Mouse (Mus musculus): Measurements from ENCODE around the gene Gm17087. TPM values are rescaled to one million over a fixed set of nuclear protein-coding genes. Genes with fewer than 3 reads are reported as not detected.

The Gm17087 gene
- polyA plus RNA-seq, 1 experiment from 2014 or later = not detected

DNA sequence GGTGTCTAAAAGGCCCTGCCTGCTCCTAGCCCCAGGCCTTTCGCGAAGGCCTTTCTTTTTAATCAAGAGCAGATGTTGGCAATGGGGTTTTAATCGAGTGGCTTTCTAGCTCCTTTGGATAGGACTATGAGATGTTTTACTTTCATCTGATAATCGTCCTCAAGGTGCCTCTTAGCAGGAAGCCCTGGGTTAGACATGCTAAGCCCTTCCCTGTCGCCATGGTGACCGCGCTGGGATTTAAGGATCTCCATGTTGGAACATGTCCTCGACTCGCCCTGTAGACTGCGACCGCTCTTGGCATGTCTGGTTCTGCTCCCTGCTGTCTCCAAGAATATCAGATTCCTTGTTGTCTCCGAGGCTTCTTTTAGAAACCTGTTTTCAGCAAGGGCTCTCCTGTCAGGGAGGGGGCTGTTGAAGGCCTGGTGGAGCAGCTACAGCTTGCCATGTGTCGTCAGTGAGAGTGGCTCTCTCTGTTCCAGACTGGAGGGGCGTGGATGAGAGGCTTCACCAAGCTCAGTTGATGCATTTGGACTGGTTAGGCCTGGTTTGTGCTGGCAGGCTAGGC is 24.7 kb downstream of the Gm17087 start:
- ATAC-seq (ENCODE audit: insufficient read depth) = no peak
- Histone ChIP-seq H3K4me2 (no peak overlapping the region), H3K9me3 (replicated peaks) (no peaks in the 10 kb centered on the region), H3K4me1 (replicated peaks) (no peaks in the 10 kb centered on the region), H3K36me3 (replicated peaks) (no peaks in the 10 kb centered on the region), H3K9ac (no peak overlapping the region), H3K27me3 (no peaks in the 10 kb centered on the region; the same call in 1 of the 2 replicates), H3K4me3 (replicated peaks) (no peak overlapping the region), H3K27ac (replicated peaks) (no peak overlapping the region)
- 70% methylated on average over 14 of the region's 14 CpGs for WGBS (ENCODE audit: insufficient replicate concordance)

DNA sequence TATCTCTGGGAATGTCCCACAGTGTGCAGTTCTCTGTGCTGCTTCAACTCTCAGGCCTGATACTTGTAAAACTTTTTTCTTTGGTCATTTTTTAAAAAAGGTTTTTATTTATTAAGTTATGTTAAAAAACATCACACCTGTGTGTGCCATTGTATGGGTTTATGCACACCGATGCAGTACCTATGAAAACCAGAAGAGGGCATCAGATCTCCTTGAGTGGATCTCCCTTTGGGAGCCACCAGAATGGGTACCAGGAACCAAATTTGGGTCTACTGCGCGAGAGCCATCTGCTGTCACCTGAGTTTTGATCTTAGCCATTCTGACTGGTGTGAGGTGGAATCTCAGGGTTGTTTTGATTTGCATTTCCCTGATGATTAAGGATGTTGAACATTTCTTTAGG is 28.6 kb downstream of the Gm17087 start:
- no peaks in the 10 kb centered on the region for H3K36me3 ChIP-seq (replicated peaks)
- no peak for ATAC-seq (ENCODE audit: insufficient read depth)

DNA sequence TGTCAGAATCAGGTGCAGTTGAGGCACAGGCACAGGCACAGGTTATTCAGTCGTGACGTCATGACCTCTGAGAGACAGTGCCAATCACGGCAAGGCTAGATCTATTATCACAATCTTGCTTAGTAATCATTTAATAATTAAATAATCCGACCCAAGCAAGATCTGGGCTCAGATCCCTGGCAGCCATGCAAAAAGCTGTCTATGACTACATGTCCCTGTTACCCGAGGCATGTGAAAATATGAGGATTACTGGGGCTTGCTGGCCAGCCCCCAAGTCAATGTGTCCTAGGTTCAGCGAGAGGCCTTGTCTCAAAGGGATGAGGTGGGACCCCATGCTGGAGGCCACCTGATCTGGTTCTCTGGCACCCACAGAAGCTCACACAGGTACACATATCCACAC is 30.2 kb downstream of the Gm17087 start:
- no peaks in the 10 kb centered on the region for H3K9me3 ChIP-seq (replicated peaks)
- H3K4me1 ChIP-seq (replicated peaks) = no peaks in the 10 kb centered on the region
- H3K27ac ChIP-seq (replicated peaks) = no peak overlapping the region
- WGBS (ENCODE audit: insufficient replicate concordance) = 61% methylated on average over 6 of the region's 6 CpGs
- H3K9ac ChIP-seq = no peak overlapping the region
- no peaks in the 10 kb centered on the region; the same call in 1 of the 2 replicates for H3K27me3 ChIP-seq
- no peak overlapping the region for H3K4me3 ChIP-seq (replicated peaks)
- H3K4me2 ChIP-seq = no peak overlapping the region
- no peak for ATAC-seq (ENCODE audit: insufficient read depth)
- H3K36me3 ChIP-seq (replicated peaks) = no peaks in the 10 kb centered on the region

More for the DNA sequence above, 28.6 kb downstream of the Gm17087 start:
- Histone ChIP-seq H3K9me3 (replicated peaks) (no peaks in the 10 kb centered on the region), H3K9ac (no peak overlapping the region), H3K27me3 (no peaks in the 10 kb centered on the region), H3K4me3 (replicated peaks) (no peak overlapping the region), H3K4me1 (replicated peaks) (no peaks in the 10 kb centered on the region), H3K4me2 (no peak overlapping the region), H3K27ac (replicated peaks) (no peak overlapping the region)
- 53% methylated on average over 3 of the region's 3 CpGs for WGBS (ENCODE audit: insufficient replicate concordance)

GRCm38 (mm10) chr17:8533828-8534227 is 32.9 kb downstream of the Gm17087 start:
- H3K9ac ChIP-seq = no peak overlapping the region
- no peak for ATAC-seq (ENCODE audit: insufficient read depth)
- H3K4me1 ChIP-seq (replicated peaks) = no peaks in the 10 kb centered on the region
- no peaks in the 10 kb centered on the region for H3K9me3 ChIP-seq (replicated peaks)
- H3K4me2 ChIP-seq = no peak overlapping the region
- 26% methylated on average over 3 of the region's 3 CpGs for WGBS (ENCODE audit: insufficient replicate concordance)
- no peaks in the 10 kb centered on the region; the same call in 1 of the 2 replicates for H3K27me3 ChIP-seq
- no peak overlapping the region for H3K4me3 ChIP-seq (replicated peaks)
- no peaks in the 10 kb centered on the region for H3K36me3 ChIP-seq (replicated peaks)
- no peak overlapping the region for H3K27ac ChIP-seq (replicated peaks)

GRCm38 (mm10) chr17:8532609-8533008 is 34.1 kb downstream of the Gm17087 start:
- no peaks in the 10 kb centered on the region for H3K9me3 ChIP-seq (replicated peaks)
- H3K36me3 ChIP-seq (replicated peaks) = no peaks in the 10 kb centered on the region
- 59% methylated on average over 4 of the region's 4 CpGs for WGBS (ENCODE audit: insufficient replicate concordance)

DNA sequence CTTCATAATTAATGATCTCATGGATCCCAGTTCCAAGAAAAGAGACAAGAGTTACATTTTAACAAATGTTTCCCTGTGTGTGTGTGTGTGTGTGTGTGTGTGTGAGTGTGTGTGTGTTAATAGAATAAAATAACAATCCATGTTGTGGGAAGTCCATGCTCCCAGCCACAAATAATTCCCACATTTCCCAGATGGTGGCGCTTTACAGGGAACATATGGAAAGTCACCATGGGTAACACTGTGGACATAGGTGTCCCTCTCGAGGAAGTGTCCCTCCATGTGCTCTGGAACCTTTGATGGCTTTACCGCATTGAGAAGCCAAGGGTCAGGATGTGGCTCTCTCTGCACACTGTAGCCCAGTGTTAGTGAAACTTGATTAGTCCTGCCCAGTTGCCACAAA is 38.1 kb downstream of the Gm17087 start:
- H3K27ac ChIP-seq (replicated peaks) = no peak overlapping the region
- ATAC-seq (ENCODE audit: insufficient read depth) = no peak
- 47% methylated on average over 3 of the region's 3 CpGs for WGBS (ENCODE audit: insufficient replicate concordance)
- H3K4me1 ChIP-seq (replicated peaks) = no peaks in the 10 kb centered on the region
- H3K36me3 ChIP-seq (replicated peaks) = no peaks in the 10 kb centered on the region
- no peak overlapping the region for H3K9ac ChIP-seq
- no peak overlapping the region for H3K4me3 ChIP-seq (replicated peaks)
- no peaks in the 10 kb centered on the region for H3K9me3 ChIP-seq (replicated peaks)
- no peak overlapping the region for H3K4me2 ChIP-seq
- H3K27me3 ChIP-seq = peaks cover 47% of the 10 kb centered on the region

More at GRCm38 (mm10) chr17:8532609-8533008, 34.1 kb downstream of the Gm17087 start:
- H3K4me1 ChIP-seq (replicated peaks) = no peaks in the 10 kb centered on the region
- H3K4me2 ChIP-seq = no peak overlapping the region
- H3K4me3 ChIP-seq (replicated peaks) = no peak overlapping the region
- H3K27ac ChIP-seq (replicated peaks) = no peak overlapping the region
- H3K9ac ChIP-seq = no peak overlapping the region
- no peak for ATAC-seq (ENCODE audit: insufficient read depth)
- H3K27me3 ChIP-seq = peaks cover 7% of the 10 kb centered on the region

DNA sequence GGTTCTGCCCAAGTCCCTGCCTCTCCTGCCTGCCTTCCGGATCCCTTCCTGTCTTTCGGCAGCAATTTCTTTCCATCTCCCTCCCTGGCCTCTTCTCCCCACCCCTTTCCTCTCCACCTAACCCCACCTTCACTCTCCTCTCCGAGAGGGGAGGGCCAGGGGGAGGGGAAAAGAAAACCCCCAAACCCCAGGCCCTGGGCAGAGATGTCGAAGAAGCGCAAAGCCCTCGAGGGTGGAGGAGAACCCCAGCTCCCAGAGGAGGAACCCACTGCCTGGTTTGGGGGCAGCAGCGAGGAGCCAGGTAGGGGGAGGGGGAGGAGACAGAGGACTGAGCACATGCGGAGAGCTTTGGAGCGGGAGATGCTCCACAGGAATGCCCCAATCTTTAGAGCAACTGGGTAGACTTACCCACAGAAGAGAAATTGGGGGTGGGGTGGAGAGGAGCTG is 39.9 kb downstream of the Gm17087 start:
- no peaks in the 10 kb centered on the region for H3K9me3 ChIP-seq (replicated peaks)
- peaks cover 63% of the 10 kb centered on the region for H3K27me3 ChIP-seq
- no peak overlapping the region for H3K4me3 ChIP-seq (replicated peaks)
- no peak overlapping the region for H3K9ac ChIP-seq
- H3K4me2 ChIP-seq = no peak overlapping the region
- H3K4me1 ChIP-seq (replicated peaks) = no peaks in the 10 kb centered on the region
- no peak for ATAC-seq (ENCODE audit: insufficient read depth)
- WGBS (ENCODE audit: insufficient replicate concordance) = 12% methylated on average over 8 of the region's 9 CpGs
- no peak overlapping the region for H3K27ac ChIP-seq (replicated peaks)
- H3K36me3 ChIP-seq (replicated peaks) = no peaks in the 10 kb centered on the region

GRCm38 (mm10) chr17:8525971-8526740 is 40.6 kb downstream of the Gm17087 start:
- no peaks in the 10 kb centered on the region for H3K4me1 ChIP-seq (replicated peaks)
- no peaks in the 10 kb centered on the region for H3K9me3 ChIP-seq (replicated peaks)
- WGBS (ENCODE audit: insufficient replicate concordance) = 5% methylated on average over 21 of the region's 21 CpGs
- no peak for ATAC-seq (ENCODE audit: insufficient read depth)
- no peak overlapping the region for H3K27ac ChIP-seq (replicated peaks)
- no peak overlapping the region for H3K9ac ChIP-seq
- H3K27me3 ChIP-seq = peaks cover 64% of the 10 kb centered on the region
- no peak overlapping the region for H3K4me2 ChIP-seq
- H3K36me3 ChIP-seq (replicated peaks) = no peaks in the 10 kb centered on the region
- no peak overlapping the region for H3K4me3 ChIP-seq (replicated peaks)

GRCm38 (mm10) chr17:8525225-8525721 is 41.5 kb downstream of the Gm17087 start, which contains the start of gene Pde10a:
Gene Pde10a, plus strand, starts transcription at chr17:8525372.
- peak within 1 kb of the TSS; percentile 49 for H3K4me2 ChIP-seq
- H3K27ac ChIP-seq (replicated peaks) = no peak within 1 kb of the TSS
- WGBS (ENCODE audit: insufficient replicate concordance) = 5% methylated on average over 22 of the region's 22 CpGs
- no peak for ATAC-seq (ENCODE audit: insufficient read depth)
- H3K36me3 ChIP-seq (replicated peaks) = no peaks in the 10 kb centered on the region
- H3K27me3 ChIP-seq = peaks cover 69% of the 10 kb centered on the region
- no peak within 1 kb of the TSS for H3K9ac ChIP-seq
- no peaks in the 10 kb centered on the region for H3K9me3 ChIP-seq (replicated peaks)
- H3K4me3 ChIP-seq (replicated peaks) = peak within 1 kb of the TSS; percentile 31
- H3K4me1 ChIP-seq (replicated peaks) = no peaks in the 10 kb centered on the region

DNA sequence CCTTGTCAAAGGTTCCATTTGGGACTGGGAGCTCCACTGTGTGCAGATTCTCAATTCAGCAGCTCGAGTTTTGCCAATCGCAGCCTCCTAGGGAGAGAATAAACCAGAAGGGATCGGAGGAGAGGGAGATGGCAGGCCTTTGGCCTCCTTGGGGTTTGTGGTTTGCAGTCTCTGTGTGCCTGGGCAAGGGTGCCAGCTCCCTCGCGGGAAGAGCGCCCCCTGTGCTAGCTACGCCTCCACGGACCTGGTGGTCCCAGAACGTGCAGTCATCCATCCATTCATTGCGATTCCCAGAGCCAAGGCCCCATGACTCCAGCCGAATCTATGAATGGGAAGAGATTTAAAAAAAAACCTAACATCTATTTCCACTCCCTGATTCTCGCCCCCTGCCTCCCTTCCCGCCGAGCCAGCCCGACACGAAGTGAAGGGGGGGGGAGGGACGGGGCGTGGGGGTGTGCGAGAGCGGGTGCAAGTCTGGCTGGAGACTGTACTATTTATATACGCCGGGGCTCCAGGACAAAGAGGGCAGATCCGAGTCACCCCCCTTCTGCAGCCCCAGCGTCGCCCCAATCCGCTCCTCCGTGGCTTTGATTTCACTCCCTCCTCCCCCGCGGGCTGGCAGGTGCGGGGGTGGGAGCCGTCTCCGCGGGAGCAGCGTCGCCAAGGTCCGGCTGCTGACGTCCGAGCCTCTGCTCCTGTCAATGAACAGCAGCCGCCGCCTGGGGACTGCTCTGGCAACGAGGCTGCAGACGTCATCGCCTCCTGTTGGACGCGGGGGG is 42.2 kb downstream of the Gm17087 start:
- no peak overlapping the region for H3K9ac ChIP-seq

GRCm38 (mm10) chr17:8523986-8524385 is 42.8 kb downstream of the Gm17087 start:
- Histone ChIP-seq H3K27me3 (peaks cover 72% of the 10 kb centered on the region), H3K4me1 (replicated peaks) (no peaks in the 10 kb centered on the region), H3K27ac (replicated peaks) (no peak overlapping the region), H3K9me3 (replicated peaks) (no peaks in the 10 kb centered on the region), H3K4me3 (replicated peaks) (no peak overlapping the region), H3K9ac (no peak overlapping the region), H3K36me3 (replicated peaks) (no peaks in the 10 kb centered on the region), H3K4me2 (no peak overlapping the region)
- ATAC-seq (ENCODE audit: insufficient read depth) = no peak
- 16% methylated on average over 3 of the region's 3 CpGs for WGBS (ENCODE audit: insufficient replicate concordance)

More for the DNA sequence above, 42.2 kb downstream of the Gm17087 start:
- Histone ChIP-seq H3K4me3 (replicated peaks) (peak overlapping the region; percentile 31), H3K36me3 (replicated peaks) (no peaks in the 10 kb centered on the region), H3K4me2 (peak overlapping the region; percentile 49), H3K4me1 (replicated peaks) (no peaks in the 10 kb centered on the region), H3K27ac (replicated peaks) (no peak overlapping the region), H3K27me3 (peaks cover 72% of the 10 kb centered on the region), H3K9me3 (replicated peaks) (no peaks in the 10 kb centered on the region)
- WGBS (ENCODE audit: insufficient replicate concordance) = 2% methylated on average over 37 of the region's 45 CpGs
- no peak for ATAC-seq (ENCODE audit: insufficient read depth)

All from liver, embryonic 15.5 days (tissue).